Mouse (Mus musculus) erythroblast, embryonic 14.5 days (primary cell): ENCODE results near the gene Plekhn1. TPM values are rescaled to one million over a fixed set of nuclear protein-coding genes. Genes with fewer than 3 reads are reported as not detected.

Source experiments
- H3K27me3 ChIP-seq: 2 replicates; pipeline ENCODE4 v1.6.1; 2012; ENCODE audit warnings: inconsistent platforms; ENCODE audit not compliant: control insufficient read depth
- H3K36me3 ChIP-seq: 2 replicates; pipeline ENCODE4 v1.6.1; 2012; ENCODE audit warnings: mild to moderate bottlenecking, inconsistent platforms; ENCODE audit not compliant: control insufficient read depth
- H3K4me1 ChIP-seq: 2 replicates; pipeline ENCODE4 v1.6.1; 2012; ENCODE audit warnings: inconsistent platforms; ENCODE audit not compliant: control insufficient read depth
- H3K4me3 ChIP-seq: replicated peaks from 2 replicates; pipeline ENCODE3; 2012; ENCODE audit warnings: moderate library complexity, mild to moderate bottlenecking, inconsistent platforms
- H3K9me3 ChIP-seq: 2 replicates; pipeline ENCODE4 v1.6.1; 2012; ENCODE audit warnings: low read length, inconsistent platforms, mixed read lengths; ENCODE audit not compliant: control insufficient read depth
- GATA1 ChIP-seq: IDR thresholded peaks from 2 replicates; pipeline ENCODE4 v1.6.1; 2012; ENCODE audit warnings: low read length, inconsistent platforms, mixed read lengths
- TAL1 ChIP-seq: IDR thresholded peaks from 3 replicates; pipeline ENCODE4 v1.6.1; 2012; ENCODE audit warnings: low read length, inconsistent platforms, mixed read lengths
- polyA plus RNA-seq: library from polyadenylated mRNA; stranded (reverse); fragments of >175 nt; gene quantifications from 2 replicates; pipeline ENCODE4 v1.2.3, GENCODE M21; 2012

Plekhn1 gene
- polyA plus RNA-seq, 1 experiment, result 1.5 TPM

DNA sequence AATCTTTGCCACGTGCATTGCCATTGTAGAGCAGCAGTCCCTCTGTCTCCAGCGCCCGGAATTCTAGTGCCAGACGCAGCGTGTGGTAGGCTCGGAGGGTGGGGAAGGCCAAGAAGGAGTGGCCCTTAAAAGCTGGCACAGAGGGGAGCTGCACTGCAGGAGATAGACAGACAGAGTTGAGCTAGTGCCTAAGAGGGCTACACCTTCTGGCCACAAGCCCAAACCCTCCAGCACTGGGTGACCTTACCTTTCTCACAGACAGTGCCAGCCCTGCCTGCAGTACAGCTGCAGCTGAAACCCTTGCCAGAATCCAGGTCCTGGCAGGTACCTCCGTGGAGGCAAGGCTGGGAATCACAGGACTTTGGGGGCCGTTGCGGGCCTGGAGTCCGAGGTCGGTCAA lies 62.8 kb downstream of the Plekhn1 start:
- no peaks in the 10 kb centered on the region for H3K4me1 ChIP-seq
- H3K36me3 ChIP-seq, result peaks cover 83% of the 10 kb centered on the region
- no peak overlapping the region for H3K4me3 ChIP-seq
- TF ChIP-seq GATA1, result no peak
- no peak for TF ChIP-seq TAL1
- H3K27me3 ChIP-seq, result no peaks in the 10 kb centered on the region
- H3K9me3 ChIP-seq, result no peaks in the 10 kb centered on the region

Other genes starting within 250 kb of the Plekhn1 start
- 0.11 and 0.22 TPM in 2 replicates for gene B3galt6, start 242.2 kb downstream of the Plekhn1 start, polyA plus RNA-seq
- gene Sdf4, start 242.0 kb downstream of the Plekhn1 start, polyA plus RNA-seq, result 3.2 and 4.3 TPM in 2 replicates
- gene Tnfrsf4, start 221.0 kb downstream of the Plekhn1 start, polyA plus RNA-seq, result 0.11 and 0.24 TPM in 2 replicates
- gene Tnfrsf18, start 208.7 kb downstream of the Plekhn1 start, polyA plus RNA-seq, result not detected in 2 replicates
- not detected in 2 replicates for gene Ttll10, start 175.4 kb downstream of the Plekhn1 start, polyA plus RNA-seq
- gene 9430015G10Rik, start 124.9 kb downstream of the Plekhn1 start, polyA plus RNA-seq, result 0.90 and 0.96 TPM in 2 replicates
- 0.10 TPM in 2 replicates for gene Rnf223, start 104.3 kb downstream of the Plekhn1 start, polyA plus RNA-seq
- gene Agrn, start 37.4 kb downstream of the Plekhn1 start, polyA plus RNA-seq, result 0.45 and 0.51 TPM in 2 replicates
- gene Isg15, start 34.0 kb downstream of the Plekhn1 start, polyA plus RNA-seq, result 0.75 and 0.80 TPM in 2 replicates
- 0.13 and 0.15 TPM in 2 replicates for gene AW011738, start 31.6 kb downstream of the Plekhn1 start, polyA plus RNA-seq
- not detected in 2 replicates for gene Perm1, start 19.0 kb downstream of the Plekhn1 start, polyA plus RNA-seq
- 2.9 and 3.0 TPM in 2 replicates for gene Noc2l, start 1.2 kb upstream of the Plekhn1 start, polyA plus RNA-seq
- gene Samd11, start 20.8 kb upstream of the Plekhn1 start, polyA plus RNA-seq, result 72.2 and 81.7 TPM in 2 replicates
- not detected in 2 replicates for gene Vmn2r-ps159, start 96.2 kb upstream of the Plekhn1 start, polyA plus RNA-seq